Mouse (Mus musculus): ENCODE data around the gene Vapa. TPM values are rescaled to one million over a fixed set of nuclear protein-coding genes. Genes with fewer than 3 reads are reported as not detected.

The Vapa gene
- polyA plus RNA-seq, 1 experiment from 2014 or later = 172 TPM

Other genes with a start within 250 kb of the Vapa start
- 0.23 and 0.34 TPM in 2 replicates for gene Tmem232, start 72.8 kb downstream of the Vapa start, polyA plus RNA-seq (2014; fragmentation: Nextera tagmentation; extraction: Ambion mirVana)
- gene Txndc2, start 28.6 kb upstream of the Vapa start, polyA plus RNA-seq (2014; fragmentation: Nextera tagmentation; extraction: Ambion mirVana) = not detected in 2 replicates
- 32.7 and 33.2 TPM in 2 replicates for gene Rab31, start 159.2 kb upstream of the Vapa start, polyA plus RNA-seq (2014; fragmentation: Nextera tagmentation; extraction: Ambion mirVana)
- gene Ppp4r1, start 169.0 kb upstream of the Vapa start, polyA plus RNA-seq (2014; fragmentation: Nextera tagmentation; extraction: Ambion mirVana) = 31.4 and 36.5 TPM in 2 replicates

Measured in heart, embryonic 11.5 days (tissue).